Mouse (Mus musculus) heart, embryonic 14.5 days (tissue): ENCODE results near the gene Meig1. TPM values are rescaled to one million over a fixed set of nuclear protein-coding genes. Genes with fewer than 3 reads are reported as not detected.

Experiments
- ATAC-seq: fragments of 200-750 bp; cut with Nextera tagmentation; 2 replicates; pipeline ENCODE4 v1.8.0; 2017; ENCODE audit warnings: low read depth, moderate TSS enrichment; ENCODE audit not compliant: insufficient number of reproducible peaks, insufficient read depth, low FRiP score
- H3K27ac ChIP-seq, 2 experiments: fragments of 200-500 bp in 1 of 2; fragments of 300-500 bp in 1 of 2; sonication (generic) in 1 of 2; replicated peaks in 1 of 2; 2 replicates each; pipeline ENCODE4 v1.5.1; 2012 to 2014; ENCODE audit warnings: low read depth in 2 of 2, low read length in 2 of 2, control low read depth in 1 of 2, mild to moderate bottlenecking in 1 of 2, mixed read lengths in 1 of 2; ENCODE audit not compliant: control insufficient read depth in 1 of 2, insufficient read depth in 1 of 2
- H3K27me3 ChIP-seq: fragments of 300-500 bp; sonication (generic); 2 replicates; pipeline ENCODE4 v1.6.1; 2014; ENCODE audit warnings: mild to moderate bottlenecking, low read length, control low read depth; ENCODE audit not compliant: control insufficient read depth, insufficient read depth
- H3K36me3 ChIP-seq: fragments of 300-500 bp; sonication (generic); 2 replicates; pipeline ENCODE4 v1.6.1; 2014; ENCODE audit warnings: mild to moderate bottlenecking, control low read depth, low read length, mixed read lengths; ENCODE audit not compliant: control insufficient read depth, insufficient read depth
- H3K4me1 ChIP-seq, 2 experiments: fragments of 200-500 bp in 1 of 2; fragments of 300-500 bp in 1 of 2; sonication (generic) in 1 of 2; 2 replicates each; pipeline ENCODE4 v1.6.1; 2012 to 2014; ENCODE audit warnings: low read length in 2 of 2, control low read depth in 1 of 2, mixed read lengths in 1 of 2; ENCODE audit not compliant: control insufficient read depth in 2 of 2, insufficient read depth in 2 of 2
- H3K4me2 ChIP-seq: fragments of 300-500 bp; sonication (generic); 2 replicates; pipeline ENCODE4 v1.6.1; 2014; ENCODE audit warnings: mild to moderate bottlenecking, low read length
- H3K4me3 ChIP-seq, 2 experiments: fragments of 200-500 bp in 1 of 2; fragments of 300-500 bp in 1 of 2; sonication (generic) in 1 of 2; 2 replicates each; pipeline ENCODE4 v1.5.1; 2012 to 2014; ENCODE audit warnings: low read length in 2 of 2, mild to moderate bottlenecking in 2 of 2, control low read depth in 1 of 2, low read depth in 1 of 2, moderate library complexity in 1 of 2; ENCODE audit not compliant: control insufficient read depth in 1 of 2, insufficient read depth in 1 of 2
- H3K9ac ChIP-seq: fragments of 300-500 bp; sonication (generic); 2 replicates; pipeline ENCODE4 v1.6.1; 2014; ENCODE audit warnings: mild to moderate bottlenecking, low read length
- H3K9me3 ChIP-seq: fragments of 300-500 bp; sonication (generic); 2 replicates; pipeline ENCODE4 v1.6.1; 2016; ENCODE audit warnings: low read length, control low read depth; ENCODE audit not compliant: control insufficient read depth
- WGBS: fragments of 180-500 bp; shearing (Covaris S2); extraction: QIAGEN DNeasy Blood & Tissue Kit; methylation state at CpG from one replicate; pipeline ENCODE4 v1.1.7; 2014; 5-methylcytosine and 5-hydroxymethylcytosine counted together
- polyA plus RNA-seq: library from polyadenylated mRNA; unstranded; fragments of >200 nt; fragmentation: Nextera tagmentation; extraction: Ambion mirVana; gene quantifications from 2 replicates; pipeline ENCODE4 v1.2.1, GENCODE M21; 2014

The Meig1 gene
- 0.39 TPM in 1 of 2 replicates, not detected in the other for polyA plus RNA-seq

DNA sequence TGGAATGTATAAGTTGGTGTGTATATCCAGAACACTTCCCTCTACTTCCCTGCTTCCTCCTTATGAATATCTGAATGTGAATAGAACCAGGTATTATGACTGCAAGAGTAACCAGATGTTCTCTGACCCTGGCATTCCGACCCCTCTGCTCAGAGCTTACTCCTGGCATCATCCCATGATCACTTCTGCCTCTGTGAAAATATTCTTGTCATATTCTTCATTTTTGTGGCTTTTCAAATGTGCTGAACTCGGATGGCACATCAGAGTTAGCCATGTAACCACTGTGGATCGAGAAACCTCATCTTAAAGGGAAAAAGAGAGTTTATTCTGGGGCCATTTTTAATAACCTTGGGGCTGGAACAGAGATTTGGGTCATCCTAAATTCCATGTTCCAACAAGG lies at the start of gene Meig1:
Gene Meig1, minus strand, starts transcription at position 101 of the 400 bp plus-strand sequence.
- peaks cover 9% of the 10 kb centered on the region for H3K27me3 ChIP-seq
- H3K4me1 ChIP-seq = peaks cover 2 to 10% of the 10 kb centered on the region in 2 experiments; a peak in 2 of 4 replicates
- H3K36me3 ChIP-seq = no peaks in the 10 kb centered on the region
- no peak for ATAC-seq
- no peaks in the 10 kb centered on the region for H3K9me3 ChIP-seq
- H3K4me2 ChIP-seq = peak within 1 kb of the TSS; percentile 96
- no peak within 1 kb of the TSS for H3K4me3 ChIP-seq
- 53% methylated on average over 3 of the region's 3 CpGs for WGBS
- H3K9ac ChIP-seq = no peak within 1 kb of the TSS
- H3K27ac ChIP-seq = no peak within 1 kb of the TSS

DNA sequence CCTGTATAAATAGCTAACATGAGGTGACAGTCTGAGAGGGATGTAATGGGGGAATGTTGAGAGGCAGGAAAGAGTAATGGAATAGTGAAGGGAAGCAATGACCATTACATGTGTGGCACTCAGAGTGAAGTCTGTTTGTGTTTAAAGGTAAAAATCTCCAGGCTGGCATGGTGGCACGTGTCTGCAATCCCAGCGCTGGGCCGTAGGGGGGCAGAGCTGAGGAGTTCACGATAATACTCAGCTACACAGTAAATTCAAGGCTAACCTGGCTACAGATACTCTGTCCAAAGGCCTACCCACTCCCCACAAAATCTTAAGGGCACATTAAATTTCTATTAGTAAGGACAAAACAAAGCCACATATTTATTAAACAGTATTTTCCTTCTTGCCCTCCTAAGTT lies 34.1 kb upstream of the Meig1 start:
- H3K27me3 ChIP-seq = no peaks in the 10 kb centered on the region
- no peaks in the 10 kb centered on the region for H3K4me1 ChIP-seq
- no peaks in the 10 kb centered on the region for H3K9me3 ChIP-seq
- H3K9ac ChIP-seq = no peak overlapping the region
- H3K4me2 ChIP-seq = no peak overlapping the region
- H3K27ac ChIP-seq = no peak overlapping the region
- H3K36me3 ChIP-seq = peaks cover 60% of the 10 kb centered on the region
- WGBS = 82% methylated on average over 4 of the region's 4 CpGs
- no peak overlapping the region for H3K4me3 ChIP-seq
- no peak for ATAC-seq

DNA sequence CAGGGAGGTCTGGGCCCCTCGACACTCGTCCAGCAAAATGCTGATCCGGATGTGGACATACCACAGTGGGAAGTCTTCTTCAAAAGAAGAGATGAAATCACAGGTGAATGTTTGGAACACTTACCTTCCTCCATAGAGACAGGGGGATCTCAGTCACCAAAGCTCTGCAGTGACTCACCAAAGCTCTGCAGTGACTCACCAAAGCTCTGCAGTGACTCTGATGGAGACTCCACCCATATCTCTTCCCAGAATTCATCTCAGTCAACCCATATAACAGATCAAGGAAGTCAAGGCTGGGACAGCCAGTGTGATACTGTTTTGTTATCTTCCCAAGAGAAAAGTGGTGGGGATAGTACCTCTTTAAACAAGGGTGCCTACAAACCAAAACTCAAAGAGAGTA lies 30.6 kb upstream of the Meig1 start:
- H3K36me3 ChIP-seq = peaks cover 37% of the 10 kb centered on the region

DNA sequence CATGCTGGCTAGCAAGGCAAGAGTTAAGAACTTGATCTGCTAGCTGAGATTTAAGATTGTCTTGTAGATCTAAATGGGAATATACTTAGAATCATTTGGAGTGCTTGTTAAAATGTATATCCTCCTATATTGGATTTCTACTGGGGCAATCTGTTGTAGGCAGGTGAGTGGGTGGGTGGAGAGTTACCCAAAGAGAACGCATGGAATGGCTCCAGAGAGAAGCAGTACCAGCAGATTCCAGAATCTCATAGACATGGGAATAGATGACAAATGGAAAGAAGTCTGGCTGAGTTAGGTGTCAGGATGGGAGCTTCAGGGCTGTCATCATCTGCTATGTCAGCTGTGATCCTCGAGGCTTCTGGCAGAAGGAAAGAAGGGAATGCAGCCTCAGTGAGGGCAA lies 27.0 kb upstream of the Meig1 start:
- Histone ChIP-seq H3K4me3 (no peak overlapping the region), H3K4me2 (no peak overlapping the region), H3K27me3 (no peaks in the 10 kb centered on the region), H3K9me3 (no peaks in the 10 kb centered on the region), H3K36me3 (peaks cover 23% of the 10 kb centered on the region), H3K27ac (no peak overlapping the region), H3K4me1 (no peaks in the 10 kb centered on the region), H3K9ac (no peak overlapping the region)
- ATAC-seq = no peak
- 56% methylated on average over 2 of the region's 2 CpGs for WGBS

More for the DNA sequence above, 30.6 kb upstream of the Meig1 start:
- Histone ChIP-seq H3K4me1 (no peaks in the 10 kb centered on the region), H3K27me3 (no peaks in the 10 kb centered on the region), H3K4me2 (no peak overlapping the region), H3K27ac (no peak overlapping the region), H3K4me3 (no peak overlapping the region), H3K9me3 (no peaks in the 10 kb centered on the region), H3K9ac (no peak overlapping the region)
- 84% methylated on average over 3 of the region's 3 CpGs for WGBS
- no peak for ATAC-seq

DNA sequence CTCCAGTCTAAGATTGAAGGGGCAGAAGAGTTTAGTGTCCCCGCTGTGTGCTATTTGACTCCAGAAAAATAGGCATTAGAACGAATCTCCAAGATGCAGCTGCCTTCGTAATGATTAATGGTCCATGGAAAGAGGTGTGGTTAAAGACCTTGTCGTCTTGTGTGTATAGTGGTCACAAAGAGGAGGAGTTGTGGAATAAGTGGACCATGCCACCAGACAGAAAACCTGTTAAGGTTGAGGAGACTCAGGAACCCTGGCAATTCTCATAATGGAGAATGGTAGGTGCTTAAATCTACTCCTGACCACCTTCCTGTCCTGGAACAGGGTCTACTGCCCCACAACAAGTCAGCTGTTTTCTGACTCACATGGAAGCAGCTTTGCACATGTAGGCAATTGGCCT lies 23.5 kb upstream of the Meig1 start:
- Histone ChIP-seq H3K4me3 (no peak overlapping the region), H3K9me3 (no peaks in the 10 kb centered on the region), H3K36me3 (peaks cover 23% of the 10 kb centered on the region), H3K27ac (no peak overlapping the region), H3K4me2 (no peak overlapping the region), H3K27me3 (no peaks in the 10 kb centered on the region), H3K4me1 (no peaks in the 10 kb centered on the region), H3K9ac (no peak overlapping the region)
- no peak for ATAC-seq
- 91% methylated on average over 4 of the region's 4 CpGs for WGBS

DNA sequence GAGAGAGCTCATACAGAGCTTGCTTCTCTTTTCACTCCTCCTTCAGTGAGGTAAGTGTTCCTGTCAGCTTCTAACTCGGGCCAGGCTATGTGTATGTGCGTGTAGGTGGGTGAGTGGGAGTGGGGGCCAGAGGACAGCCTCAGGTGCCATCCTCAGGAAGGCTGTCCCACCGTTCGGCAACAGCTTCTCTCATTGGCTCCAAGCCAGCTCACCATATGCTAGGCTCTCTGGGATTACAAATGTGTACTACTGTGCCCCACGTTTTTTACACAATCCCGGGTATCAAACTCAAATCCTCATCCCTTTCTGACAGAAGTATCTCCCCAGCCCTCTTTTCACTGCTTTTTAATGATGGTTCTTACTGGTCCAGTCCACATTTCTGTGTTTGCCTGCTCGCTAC lies 21.8 kb upstream of the Meig1 start:
- no peak overlapping the region for H3K4me3 ChIP-seq
- H3K27ac ChIP-seq = no peak overlapping the region
- WGBS = 74% methylated on average over 7 of the region's 7 CpGs
- H3K27me3 ChIP-seq = no peaks in the 10 kb centered on the region
- no peak for ATAC-seq
- no peak overlapping the region for H3K9ac ChIP-seq
- peaks cover 31% of the 10 kb centered on the region for H3K36me3 ChIP-seq
- no peaks in the 10 kb centered on the region for H3K9me3 ChIP-seq
- no peaks in the 10 kb centered on the region for H3K4me1 ChIP-seq
- H3K4me2 ChIP-seq = no peak overlapping the region

DNA sequence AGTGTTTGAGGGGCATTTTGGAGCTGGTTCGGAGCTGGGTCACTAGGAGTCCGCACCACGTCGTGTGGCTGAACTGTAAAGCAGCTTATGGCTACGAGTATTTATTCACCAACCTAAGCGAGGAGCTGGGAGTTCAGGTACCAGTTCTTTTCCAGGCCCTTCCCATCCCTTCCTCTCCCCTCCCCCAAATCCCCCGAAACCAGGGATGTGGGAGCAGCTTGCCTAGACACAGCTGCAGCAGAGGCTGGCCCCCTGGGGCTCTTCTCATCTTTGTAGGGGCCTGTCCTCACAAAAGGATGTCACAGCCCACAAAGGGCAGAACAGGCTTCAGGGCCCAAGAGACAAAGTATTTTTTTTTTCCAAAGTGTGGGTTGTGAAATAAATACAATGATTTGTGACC lies 15.5 kb upstream of the Meig1 start:
- Histone ChIP-seq H3K4me1 (peaks cover 0 to 3% of the 10 kb centered on the region in 2 experiments; a peak in 1 of 4 replicates), H3K9ac (no peak overlapping the region), H3K4me2 (no peak overlapping the region), H3K9me3 (no peaks in the 10 kb centered on the region), H3K36me3 (peaks cover 32% of the 10 kb centered on the region), H3K27ac (no peak overlapping the region), H3K4me3 (no peak overlapping the region), H3K27me3 (no peaks in the 10 kb centered on the region)
- ATAC-seq = no peak
- WGBS = 65% methylated on average over 7 of the region's 7 CpGs

DNA sequence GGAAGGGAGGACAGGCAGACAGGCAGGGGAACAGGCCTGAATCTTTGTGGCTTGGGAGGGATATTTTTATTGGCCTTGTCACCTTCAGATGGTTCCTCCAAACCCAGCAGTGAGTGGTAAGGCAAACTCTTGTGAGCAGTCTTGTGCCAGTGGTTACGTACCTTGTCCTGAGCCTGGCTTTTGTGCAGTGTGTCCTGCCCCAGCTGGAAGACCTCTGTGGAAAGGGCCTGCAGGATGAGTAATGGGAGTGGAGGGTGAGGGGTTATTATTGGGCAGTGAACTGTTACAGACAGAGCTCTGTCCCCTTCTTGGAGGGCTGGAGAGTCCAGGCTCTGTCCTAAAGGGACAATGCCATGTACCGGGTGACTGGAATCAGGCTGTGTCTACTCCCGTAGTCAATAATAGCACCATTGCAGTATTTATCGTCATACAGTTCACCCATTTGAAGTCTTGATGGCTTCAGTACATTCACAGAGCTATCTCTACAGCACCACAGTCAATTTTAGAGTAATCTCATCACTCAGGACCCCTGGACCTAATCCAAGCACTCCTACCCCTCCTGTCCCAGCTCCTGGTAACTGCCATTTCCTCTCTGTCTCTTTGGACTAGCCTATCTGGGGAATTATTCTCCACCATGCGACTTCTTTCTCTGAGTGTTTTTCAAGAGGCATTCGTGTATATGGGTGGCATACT lies 13.1 kb upstream of the Meig1 start:
- H3K36me3 ChIP-seq = peaks cover 16% of the 10 kb centered on the region
- ATAC-seq = no peak
- no peak overlapping the region for H3K4me2 ChIP-seq
- no peak overlapping the region for H3K4me3 ChIP-seq
- no peaks in the 10 kb centered on the region for H3K27me3 ChIP-seq
- no peak overlapping the region for H3K9ac ChIP-seq
- no peak overlapping the region for H3K27ac ChIP-seq
- H3K4me1 ChIP-seq = peaks cover 0 to 3% of the 10 kb centered on the region in 2 experiments; a peak in 1 of 4 replicates
- WGBS = 70% methylated on average over 6 of the region's 6 CpGs
- H3K9me3 ChIP-seq = no peaks in the 10 kb centered on the region
